Mouse (Mus musculus): ENCODE results near the gene Ndufa11. TPM values are rescaled to one million over a fixed set of nuclear protein-coding genes. Genes with fewer than 3 reads are reported as not detected.

Ndufa11 gene
- polyA plus RNA-seq, 1 experiment: 1,009 TPM

GRCm38 (mm10) chr17:56682880-56683279, 34.7 kb upstream of the Ndufa11 start:
- no peak for TF ChIP-seq CTCF (IDR thresholded peaks at IDR 0.05; ENCODE audit: extremely low read depth, insufficient read length, insufficient replicate concordance, low read depth, low read length)
- no peak for TF ChIP-seq POLR2A (IDR thresholded peaks at IDR 0.05; ENCODE audit: low read depth, low read length)
- Histone ChIP-seq H3K36me3 (ENCODE audit: control insufficient read depth, insufficient read depth, low read length) (peaks cover 29% of the 10 kb centered on the region), H3K4me1 (ENCODE audit: control insufficient read depth, insufficient read depth, insufficient read length, low read length) (no peaks in the 10 kb centered on the region; the same call in 1 of the 2 replicates), H3K27me3 (ENCODE audit: control insufficient read depth, insufficient read depth, low read length) (no peaks in the 10 kb centered on the region), H3K4me3 (ENCODE audit: low read depth, low read length) (no peak overlapping the region), H3K27ac (ENCODE audit: insufficient read depth, low read depth, low read length) (no peak overlapping the region)
- WGBS: 50% methylated on average over 3 of the region's 3 CpGs

GRCm38 (mm10) chr17:56683546-56684140, 33.9 kb upstream of the Ndufa11 start:
- no peak overlapping the region for H3K4me3 ChIP-seq (ENCODE audit: low read depth, low read length)
- H3K4me1 ChIP-seq (ENCODE audit: control insufficient read depth, insufficient read depth, insufficient read length, low read length): no peaks in the 10 kb centered on the region; the same call in 1 of the 2 replicates
- H3K36me3 ChIP-seq (ENCODE audit: control insufficient read depth, insufficient read depth, low read length): peaks cover 32% of the 10 kb centered on the region
- TF ChIP-seq CTCF (IDR thresholded peaks at IDR 0.05; ENCODE audit: extremely low read depth, insufficient read length, insufficient replicate concordance, low read depth, low read length) (no peak), POLR2A (IDR thresholded peaks at IDR 0.05; ENCODE audit: low read depth, low read length) (no peak)
- no peaks in the 10 kb centered on the region for H3K27me3 ChIP-seq (ENCODE audit: control insufficient read depth, insufficient read depth, low read length)
- H3K27ac ChIP-seq (ENCODE audit: insufficient read depth, low read depth, low read length): no peak overlapping the region
- WGBS: 64% methylated on average over 5 of the region's 5 CpGs

GRCm38 (mm10) chr17:56684649-56685048, 32.9 kb upstream of the Ndufa11 start:
- WGBS: 79% methylated on average over 2 of the region's 2 CpGs
- Histone ChIP-seq H3K36me3 (ENCODE audit: control insufficient read depth, insufficient read depth, low read length) (peaks cover 32% of the 10 kb centered on the region), H3K27ac (ENCODE audit: insufficient read depth, low read depth, low read length) (no peak overlapping the region), H3K4me1 (ENCODE audit: control insufficient read depth, insufficient read depth, insufficient read length, low read length) (no peaks in the 10 kb centered on the region; the same call in 1 of the 2 replicates), H3K27me3 (ENCODE audit: control insufficient read depth, insufficient read depth, low read length) (no peaks in the 10 kb centered on the region), H3K4me3 (ENCODE audit: low read depth, low read length) (no peak overlapping the region)
- TF ChIP-seq POLR2A (IDR thresholded peaks at IDR 0.05; ENCODE audit: low read depth, low read length) (no peak), CTCF (IDR thresholded peaks at IDR 0.05; ENCODE audit: extremely low read depth, insufficient read length, insufficient replicate concordance, low read depth, low read length) (no peak)

GRCm38 (mm10) chr17:56686801-56687200, 30.8 kb upstream of the Ndufa11 start:
- no peaks in the 10 kb centered on the region; the same call in 1 of the 2 replicates for H3K4me1 ChIP-seq (ENCODE audit: control insufficient read depth, insufficient read depth, insufficient read length, low read length)
- no peaks in the 10 kb centered on the region for H3K27me3 ChIP-seq (ENCODE audit: control insufficient read depth, insufficient read depth, low read length)
- H3K27ac ChIP-seq (ENCODE audit: insufficient read depth, low read depth, low read length): no peak overlapping the region; the same call in 1 of the 2 replicates
- 81% methylated on average over 4 of the region's 4 CpGs for WGBS
- no peak overlapping the region for H3K4me3 ChIP-seq (ENCODE audit: low read depth, low read length)
- H3K36me3 ChIP-seq (ENCODE audit: control insufficient read depth, insufficient read depth, low read length): peaks cover 36% of the 10 kb centered on the region
- TF ChIP-seq POLR2A (IDR thresholded peaks at IDR 0.05; ENCODE audit: low read depth, low read length): no peak
- no peak for TF ChIP-seq CTCF (IDR thresholded peaks at IDR 0.05; ENCODE audit: extremely low read depth, insufficient read length, insufficient replicate concordance, low read depth, low read length)

- peaks cover 39% of the 10 kb centered on the region for H3K36me3 ChIP-seq (ENCODE audit: control insufficient read depth, insufficient read depth, low read length)
Measured at GRCm38 (mm10) chr17:56688045-56688444, 29.5 kb upstream of the Ndufa11 start.

GRCm38 (mm10) chr17:56688689-56689088, 28.9 kb upstream of the Ndufa11 start:
- H3K36me3 ChIP-seq (ENCODE audit: control insufficient read depth, insufficient read depth, low read length): peaks cover 39% of the 10 kb centered on the region
- TF ChIP-seq CTCF (IDR thresholded peaks at IDR 0.05; ENCODE audit: extremely low read depth, insufficient read length, insufficient replicate concordance, low read depth, low read length): no peak
- no peak for TF ChIP-seq POLR2A (IDR thresholded peaks at IDR 0.05; ENCODE audit: low read depth, low read length)
- H3K27me3 ChIP-seq (ENCODE audit: control insufficient read depth, insufficient read depth, low read length): no peaks in the 10 kb centered on the region
- no peak overlapping the region for H3K27ac ChIP-seq (ENCODE audit: insufficient read depth, low read depth, low read length)
- WGBS: 74% methylated on average over 2 of the region's 2 CpGs
- no peak overlapping the region for H3K4me3 ChIP-seq (ENCODE audit: low read depth, low read length)
- H3K4me1 ChIP-seq (ENCODE audit: control insufficient read depth, insufficient read depth, insufficient read length, low read length): no peaks in the 10 kb centered on the region; the same call in 1 of the 2 replicates

More at GRCm38 (mm10) chr17:56688045-56688444, 29.5 kb upstream of the Ndufa11 start:
- TF ChIP-seq CTCF (IDR thresholded peaks at IDR 0.05; ENCODE audit: extremely low read depth, insufficient read length, insufficient replicate concordance, low read depth, low read length): no peak
- TF ChIP-seq POLR2A (IDR thresholded peaks at IDR 0.05; ENCODE audit: low read depth, low read length): no peak
- H3K4me3 ChIP-seq (ENCODE audit: low read depth, low read length): no peak overlapping the region
- H3K4me1 ChIP-seq (ENCODE audit: control insufficient read depth, insufficient read depth, insufficient read length, low read length): no peaks in the 10 kb centered on the region; the same call in 1 of the 2 replicates
- H3K27ac ChIP-seq (ENCODE audit: insufficient read depth, low read depth, low read length): no peak overlapping the region
- H3K27me3 ChIP-seq (ENCODE audit: control insufficient read depth, insufficient read depth, low read length): no peaks in the 10 kb centered on the region

- 48% methylated on average over 1 of the region's 1 CpGs for WGBS
- no peak overlapping the region for H3K27ac ChIP-seq (ENCODE audit: insufficient read depth, low read depth, low read length)
- peaks cover 44% of the 10 kb centered on the region for H3K36me3 ChIP-seq (ENCODE audit: control insufficient read depth, insufficient read depth, low read length)
- H3K27me3 ChIP-seq (ENCODE audit: control insufficient read depth, insufficient read depth, low read length): no peaks in the 10 kb centered on the region
- no peaks in the 10 kb centered on the region for H3K4me1 ChIP-seq (ENCODE audit: control insufficient read depth, insufficient read depth, insufficient read length, low read length)
- TF ChIP-seq POLR2A (IDR thresholded peaks at IDR 0.05; ENCODE audit: low read depth, low read length) (no peak), CTCF (IDR thresholded peaks at IDR 0.05; ENCODE audit: extremely low read depth, insufficient read length, insufficient replicate concordance, low read depth, low read length) (no peak)
- no peak overlapping the region for H3K4me3 ChIP-seq (ENCODE audit: low read depth, low read length)
Measured at GRCm38 (mm10) chr17:56693395-56693794, 24.2 kb upstream of the Ndufa11 start.

Measured in small intestine, adult 2 months (tissue).